Mouse (Mus musculus) spleen, adult 18-20 months (tissue): ENCODE measurements at regions not wholly inside any gene's neighbourhood (a gene's known extent, or its start where the extent isn't known, plus 50 kb on each side); places are given as distances from the start of the nearest gene placed in this dataset.

ENCODE experiments used
- DNase-seq, 2 experiments: peaks; one replicate each; pipeline ENCODE4 v3.0.0; 2022; ENCODE audit warnings: mixed read lengths in 2 of 2

DNA sequence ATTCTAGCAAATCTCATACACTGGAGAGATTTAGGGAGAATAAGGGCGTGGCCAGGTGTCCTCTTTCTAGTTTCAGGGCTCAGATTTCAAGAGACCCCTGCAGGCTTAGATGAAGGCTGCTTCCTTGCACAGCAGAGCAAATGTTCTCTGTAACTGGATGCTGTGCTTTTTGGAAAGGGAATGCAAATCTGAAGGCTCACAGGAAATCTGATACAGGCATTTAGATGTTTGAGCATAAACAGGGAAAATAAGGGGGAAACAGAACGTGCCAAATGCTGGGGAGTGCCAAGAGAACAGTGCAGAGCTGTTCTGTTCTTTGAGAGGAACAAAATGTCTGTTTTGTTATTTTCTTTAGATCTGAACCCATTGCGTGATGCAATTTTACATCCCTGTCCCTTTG, 161.0 kb upstream of the Samsn1 start:
- no peak for DNase-seq

DNA sequence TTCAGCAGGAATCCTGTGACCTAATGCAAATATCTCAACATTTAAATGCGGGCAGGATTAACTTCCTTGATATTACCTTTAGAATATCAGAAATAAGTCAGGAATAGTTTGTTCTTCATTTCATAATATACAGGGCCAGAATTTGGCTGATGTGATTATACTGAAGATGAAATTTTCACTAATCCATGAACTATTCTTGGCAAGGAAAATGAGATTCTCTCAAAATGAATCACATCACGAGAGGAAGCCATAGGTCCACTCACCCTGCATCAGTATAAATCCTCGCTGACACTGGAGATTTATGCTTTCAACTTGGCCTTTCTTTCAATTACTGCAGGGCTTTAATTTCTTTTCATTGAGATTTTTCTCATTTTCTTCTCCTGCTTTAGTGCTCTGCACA, 159.5 kb upstream of the Samsn1 start:
- no peak for DNase-seq

DNA sequence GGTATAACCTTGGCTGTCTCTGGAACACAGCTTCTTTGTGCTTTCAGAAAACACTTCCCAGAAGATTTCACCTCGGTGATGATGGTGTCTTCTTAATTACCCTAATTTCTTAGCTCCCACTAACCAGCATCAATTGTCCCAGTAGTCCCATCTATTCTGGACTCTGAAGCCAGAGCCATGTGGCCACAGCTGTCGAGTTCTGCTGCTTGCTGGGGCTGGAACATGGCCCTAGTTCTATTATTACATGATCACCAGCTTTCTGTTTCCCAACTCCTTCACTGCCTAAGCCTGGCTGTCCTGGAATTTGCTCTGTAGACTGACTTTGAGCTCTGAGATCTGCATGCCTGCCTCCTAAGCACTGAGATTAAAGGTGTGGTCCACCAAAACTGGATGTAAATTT, 145.6 kb upstream of the Samsn1 start:
- no peak for DNase-seq

DNA sequence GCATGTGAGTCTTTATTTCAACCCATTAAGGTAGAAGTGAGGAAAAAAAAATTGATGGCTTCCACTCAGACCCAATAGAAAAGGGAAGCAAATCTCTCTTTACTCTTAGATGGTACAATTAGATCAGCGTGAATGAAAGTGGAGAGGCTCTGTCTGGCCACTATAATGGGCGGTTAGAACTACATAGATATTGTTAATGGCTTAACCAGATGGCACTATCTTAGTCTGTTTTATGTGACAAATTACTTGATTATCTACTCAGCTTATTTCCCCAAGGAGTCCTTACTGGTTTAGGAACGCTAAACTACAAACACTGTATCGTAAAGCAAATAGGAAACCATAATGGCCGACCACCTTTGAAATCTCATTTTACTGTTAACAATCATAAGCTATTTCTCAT, 138.8 kb upstream of the Samsn1 start:
- no peak for DNase-seq

DNA sequence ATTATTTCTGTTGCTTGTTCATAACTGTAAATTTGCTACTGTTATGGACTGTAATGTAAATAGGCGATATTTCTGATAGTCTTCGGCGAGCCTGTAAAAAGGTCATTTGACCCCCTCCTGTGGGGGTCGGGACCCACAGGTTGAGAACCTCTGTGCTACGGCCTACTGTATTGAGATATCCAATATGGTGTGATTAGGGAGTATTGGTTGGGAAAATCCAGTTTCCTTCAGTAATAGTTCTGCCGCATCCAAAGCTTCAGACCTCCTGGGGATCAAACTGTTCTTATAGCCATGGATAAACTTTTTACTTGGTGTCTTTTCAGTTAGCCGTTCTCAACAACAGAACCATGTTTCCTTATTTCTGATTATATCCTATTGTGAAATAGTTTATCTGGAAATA, 136.5 kb upstream of the Samsn1 start:
- DNase-seq: no peak

DNA sequence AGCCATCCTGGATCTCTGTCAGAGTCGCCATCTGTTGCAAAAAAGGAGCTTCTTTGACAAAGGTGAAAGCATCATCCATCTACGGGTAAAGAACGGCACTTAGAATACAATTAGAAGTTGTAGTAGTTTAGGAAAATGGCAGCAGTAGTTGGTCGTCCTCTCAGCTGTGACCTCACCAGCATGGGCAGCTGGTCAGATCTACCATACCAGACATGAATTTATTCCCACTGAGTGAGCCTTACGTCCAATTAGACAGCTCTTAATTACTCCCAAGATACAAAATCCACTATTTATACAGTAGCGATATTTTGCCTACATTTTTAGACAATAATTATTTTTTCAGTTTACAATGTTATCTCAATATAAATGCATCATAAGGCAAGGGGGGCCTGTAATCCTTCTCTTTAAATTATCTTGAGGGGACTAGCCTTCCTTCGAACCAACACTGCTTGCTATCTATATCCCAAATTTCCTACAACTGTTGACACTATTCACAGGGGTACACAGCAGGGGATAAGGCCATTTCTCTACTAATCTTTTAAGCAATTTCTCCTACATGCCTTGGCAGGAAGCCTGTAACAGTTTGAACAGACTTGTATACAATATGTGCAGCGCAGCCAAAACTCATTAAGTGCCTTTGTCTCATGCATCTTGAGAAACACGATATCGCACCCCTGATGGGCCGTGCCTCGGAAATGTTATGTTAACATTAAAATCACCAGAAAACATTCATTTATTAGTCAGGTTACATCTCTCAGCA, 131.9 kb upstream of the Samsn1 start:
- DNase-seq: no peak

DNA sequence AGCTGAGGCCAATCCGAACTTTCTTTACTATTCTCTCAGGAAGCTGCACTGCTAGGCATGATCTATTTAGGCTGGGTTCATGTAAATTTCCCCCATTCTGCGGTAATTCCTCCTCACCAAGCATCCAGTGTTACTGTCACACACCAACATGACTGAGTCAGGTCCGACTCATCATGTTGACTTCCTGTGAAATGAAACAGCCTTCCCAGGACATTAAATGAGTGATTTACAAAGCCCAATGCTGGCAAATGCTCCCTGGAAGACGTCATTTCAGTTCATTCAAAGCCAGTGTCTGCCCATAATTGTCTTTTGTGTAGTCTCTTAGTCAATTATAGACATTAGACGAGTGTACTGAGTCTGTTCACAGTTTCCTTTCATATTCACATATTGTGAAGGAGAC, 127.5 kb upstream of the Samsn1 start:
- DNase-seq: no peak

DNA sequence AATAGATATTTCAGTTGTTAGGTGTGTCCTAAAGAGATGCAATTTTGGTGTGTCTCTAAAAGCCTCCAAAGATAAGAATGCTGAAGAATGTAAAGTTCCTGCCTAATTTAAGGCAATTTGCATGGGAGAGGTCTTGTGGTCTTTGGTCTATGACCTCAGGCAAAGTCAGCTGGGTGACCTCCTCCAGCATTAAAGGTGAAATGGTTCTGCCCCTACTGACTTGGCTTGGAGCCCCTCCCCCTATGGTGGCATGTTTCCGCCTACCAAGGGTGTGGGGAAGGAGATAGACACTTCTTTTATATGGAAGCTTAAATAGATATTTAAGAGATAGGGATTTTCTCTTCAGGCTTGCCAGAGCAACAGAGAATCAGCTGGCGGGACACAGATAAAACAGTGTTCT, 111.8 kb upstream of the Samsn1 start:
- DNase-seq: no peak

DNA sequence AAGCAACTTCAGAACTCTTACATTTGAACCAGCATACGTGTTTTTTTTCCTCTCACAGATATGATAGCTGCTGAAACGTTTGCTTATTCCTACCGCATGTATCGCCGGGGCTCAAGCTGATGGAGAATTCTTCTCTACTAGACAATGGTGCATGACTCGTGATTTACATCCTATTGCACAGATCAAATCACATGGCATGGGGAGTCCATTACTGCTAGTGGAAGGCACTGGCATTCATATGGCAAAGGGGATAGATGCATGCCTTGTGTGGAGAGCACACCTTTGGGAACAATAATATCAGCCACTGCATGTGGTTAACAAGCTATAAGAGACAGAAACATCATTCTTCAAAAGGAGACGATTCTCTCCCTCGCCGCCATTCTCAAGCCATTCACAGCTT, 108.4 kb upstream of the Samsn1 start:
- no peak for DNase-seq

DNA sequence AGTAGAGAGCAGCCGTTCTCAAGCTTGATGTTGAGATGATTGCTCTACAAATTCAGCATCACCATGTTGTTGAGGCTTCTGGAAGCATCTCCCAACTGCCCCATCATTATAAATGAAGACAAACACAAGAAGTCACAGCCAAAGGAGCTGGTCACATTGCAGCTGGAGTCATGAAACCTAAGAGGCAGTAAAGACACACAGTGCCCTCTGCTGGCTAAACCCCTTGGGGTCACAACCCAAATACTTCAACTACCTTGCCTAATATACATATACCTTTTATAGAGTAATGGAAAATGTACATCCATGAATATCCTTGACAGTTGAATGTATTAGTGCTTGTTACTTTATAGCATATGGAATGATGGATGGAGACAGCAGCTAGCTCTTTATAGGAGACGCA, 107.9 kb upstream of the Samsn1 start:
- DNase-seq: peak; percentile 30 to 71

DNA sequence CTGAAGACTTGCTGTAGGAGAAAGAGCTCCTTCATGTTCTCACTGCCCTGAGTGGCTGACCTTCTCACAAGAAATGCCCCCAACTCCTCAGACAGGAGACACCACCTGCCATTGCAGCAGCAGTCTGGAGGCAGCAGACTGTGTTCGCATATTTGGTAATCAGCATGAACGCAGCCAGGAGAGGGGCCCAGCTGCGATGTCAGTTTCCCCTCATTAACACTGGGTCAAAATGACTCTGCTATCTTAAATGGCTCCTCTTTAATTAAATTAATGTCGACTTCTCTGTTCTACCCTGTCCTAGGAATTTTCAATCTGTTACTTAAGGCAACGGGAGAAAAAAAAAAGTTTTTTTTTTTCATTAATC, 100.9 kb upstream of the Samsn1 start:
- DNase-seq: no peak

DNA sequence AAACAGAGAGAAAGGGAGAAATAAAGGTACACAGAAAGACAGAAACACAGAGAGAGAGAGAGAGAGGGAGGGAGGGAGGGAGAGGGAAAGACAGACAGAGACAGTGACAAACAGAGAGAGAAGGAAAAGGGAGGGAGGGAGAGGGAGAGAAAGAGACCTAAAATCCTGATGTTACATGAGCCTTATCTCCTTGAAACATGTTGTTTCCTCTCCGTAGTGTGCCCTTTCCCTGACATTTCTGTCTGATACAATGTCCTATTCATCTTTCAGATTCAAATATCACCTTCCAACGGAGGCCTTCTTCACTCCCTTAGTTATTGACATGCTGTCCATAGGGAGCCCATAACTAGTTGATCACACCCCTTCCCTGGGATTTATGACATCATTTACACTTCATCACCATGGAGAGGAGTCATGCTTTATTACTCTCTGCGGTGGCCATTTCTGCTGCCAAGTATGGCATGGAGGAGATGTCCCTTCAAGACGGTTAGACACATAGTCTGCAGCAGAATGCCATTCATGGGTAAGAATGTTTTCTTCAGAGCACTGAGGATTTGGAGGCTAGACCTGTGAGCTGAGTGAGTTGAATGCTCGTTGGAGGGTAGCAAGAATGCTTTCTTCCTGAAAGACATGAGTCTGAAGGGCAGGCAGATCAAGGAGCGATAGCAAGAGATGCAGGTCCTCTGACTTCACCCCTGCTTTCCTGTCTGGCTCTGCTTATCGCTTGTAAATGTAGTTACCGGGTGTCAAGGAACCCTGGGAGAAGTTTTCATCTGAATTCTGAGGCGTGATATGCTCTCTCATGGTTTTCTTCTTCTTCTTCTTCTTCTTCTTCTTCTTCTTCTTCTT, 100.3 kb upstream of the Samsn1 start:
- no peak for DNase-seq

DNA sequence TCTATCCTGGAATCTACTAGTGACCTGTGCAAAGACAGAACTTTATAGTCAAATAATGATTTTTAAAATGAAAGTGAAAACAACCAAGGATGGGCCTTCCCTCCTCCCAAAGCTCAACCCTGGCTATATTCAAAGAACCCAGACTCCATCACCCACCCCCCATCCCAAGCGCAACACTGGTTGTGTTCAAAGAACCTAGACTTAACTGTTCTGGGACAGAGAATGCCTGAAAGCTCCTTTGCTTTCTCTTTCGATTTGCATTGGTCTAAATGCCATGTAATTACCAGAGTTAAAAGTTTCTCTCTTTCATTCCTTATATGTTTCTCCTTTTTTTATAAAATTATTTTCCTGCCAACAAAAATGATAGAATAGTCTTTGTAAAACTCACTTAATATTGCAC, 98.6 kb upstream of the Samsn1 start:
- no peak for DNase-seq

DNA sequence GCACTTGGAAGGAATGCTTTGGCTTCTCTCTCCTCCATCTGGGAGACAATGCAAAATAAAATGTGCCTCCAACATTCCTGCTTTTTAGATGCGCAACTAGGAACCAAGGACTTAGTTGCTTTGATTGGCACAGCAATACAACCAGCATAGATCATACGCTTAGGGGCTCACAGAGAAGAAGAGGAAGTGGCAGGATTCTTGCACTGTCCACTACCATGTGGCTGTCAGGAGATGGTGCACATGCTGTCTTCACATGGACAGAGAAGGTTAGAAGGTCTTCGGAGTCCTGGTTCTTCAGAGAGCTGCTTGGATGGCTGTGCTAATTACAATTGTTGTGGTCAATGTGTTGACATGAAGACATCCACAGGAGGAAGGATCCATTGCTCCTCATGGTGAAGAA, 88.3 kb upstream of the Samsn1 start:
- no peak for DNase-seq

DNA sequence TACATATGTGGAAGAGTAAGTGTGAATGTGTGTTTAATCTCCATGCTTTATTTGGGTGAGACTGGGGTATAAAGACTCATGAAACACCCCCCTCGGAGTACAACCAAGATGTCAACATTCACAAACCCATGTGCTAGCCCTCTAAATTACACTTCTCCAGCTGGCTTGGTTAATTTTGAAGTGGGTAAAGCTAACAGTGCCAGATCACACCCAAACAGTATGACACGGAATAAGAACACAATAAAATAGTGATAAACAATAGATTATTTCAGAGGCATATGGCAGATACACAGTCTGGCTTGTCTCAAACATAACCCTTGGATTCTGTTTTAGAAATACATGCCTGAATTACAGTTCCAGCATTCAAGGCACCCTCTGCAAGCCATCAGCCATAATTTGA, 86.4 kb upstream of the Samsn1 start:
- no peak for DNase-seq

DNA sequence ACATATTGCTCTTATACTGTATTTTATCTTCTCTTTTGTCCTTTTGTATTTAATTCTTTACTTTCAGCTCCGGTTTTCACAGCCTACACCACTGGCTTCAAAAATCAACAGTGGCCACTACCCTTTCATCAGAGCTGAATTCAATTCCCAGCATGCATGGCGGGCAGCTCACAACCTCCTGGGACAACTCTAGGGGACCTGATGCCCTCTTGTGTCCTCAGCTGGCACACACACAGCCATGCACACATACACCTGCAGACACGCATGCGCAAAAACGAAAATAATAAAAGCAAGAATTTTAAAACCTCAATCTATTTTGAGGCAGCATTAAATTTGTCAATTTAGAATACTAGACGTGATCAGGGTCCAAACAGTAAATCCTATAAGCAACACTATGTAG, 82.6 kb upstream of the Samsn1 start:
- DNase-seq: no peak

DNA sequence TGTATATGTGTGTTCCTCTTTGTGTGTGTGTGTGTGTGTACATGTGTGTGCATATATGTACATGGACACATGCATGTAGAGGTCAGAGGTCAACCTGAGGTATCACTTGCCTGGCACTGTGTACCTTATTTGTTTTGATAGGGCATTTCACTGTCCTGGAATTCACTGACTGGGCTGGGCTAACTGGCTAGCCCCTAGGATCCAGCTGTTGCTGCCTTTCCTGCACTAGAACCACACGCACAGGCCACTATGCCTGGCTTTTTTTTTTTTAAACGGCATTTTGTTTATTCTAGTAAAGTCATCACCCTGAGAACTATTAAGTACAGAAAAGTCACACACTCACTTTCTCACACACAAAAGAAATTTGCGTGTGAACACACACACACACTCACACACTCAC, 79.7 kb upstream of the Samsn1 start:
- DNase-seq: no peak

DNA sequence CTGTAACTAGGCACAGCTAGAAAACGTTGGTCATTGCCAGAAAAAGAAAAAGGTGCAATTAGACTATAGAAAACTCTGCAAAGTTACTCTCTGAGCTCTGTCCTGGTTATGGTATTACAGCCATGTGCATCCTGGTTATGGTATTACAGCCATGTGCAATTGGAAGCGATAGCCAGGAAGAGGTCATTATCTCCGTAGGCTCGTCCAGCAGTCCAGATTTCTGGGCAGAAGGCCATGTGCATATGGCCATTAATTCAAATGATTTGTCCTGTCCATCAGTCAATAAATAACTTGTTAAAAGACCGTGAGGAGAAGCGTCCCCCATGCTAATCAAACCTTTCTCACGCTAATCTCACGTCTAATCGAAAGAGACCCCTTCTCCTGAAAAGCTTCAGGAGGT, 75.7 kb upstream of the Samsn1 start:
- no peak for DNase-seq

DNA sequence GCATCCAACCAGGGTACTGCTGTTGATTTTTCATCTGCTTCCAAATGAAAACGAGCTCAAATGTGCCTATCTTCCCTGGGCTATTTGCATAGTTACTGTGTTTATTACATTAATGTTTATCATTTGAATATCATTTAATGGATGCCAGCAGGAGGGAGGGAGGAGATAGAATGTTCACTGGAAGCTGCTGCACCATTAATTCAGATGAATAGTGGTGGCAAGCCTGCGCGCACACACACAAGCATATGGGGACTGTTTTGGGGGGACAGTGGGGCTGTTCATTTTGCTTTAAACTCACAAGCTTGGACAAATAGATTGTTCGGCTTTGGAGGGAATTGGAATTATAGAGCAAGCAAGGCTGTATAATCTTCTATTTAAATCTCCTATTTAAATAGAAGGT, 74.3 kb upstream of the Samsn1 start:
- DNase-seq: no peak

DNA sequence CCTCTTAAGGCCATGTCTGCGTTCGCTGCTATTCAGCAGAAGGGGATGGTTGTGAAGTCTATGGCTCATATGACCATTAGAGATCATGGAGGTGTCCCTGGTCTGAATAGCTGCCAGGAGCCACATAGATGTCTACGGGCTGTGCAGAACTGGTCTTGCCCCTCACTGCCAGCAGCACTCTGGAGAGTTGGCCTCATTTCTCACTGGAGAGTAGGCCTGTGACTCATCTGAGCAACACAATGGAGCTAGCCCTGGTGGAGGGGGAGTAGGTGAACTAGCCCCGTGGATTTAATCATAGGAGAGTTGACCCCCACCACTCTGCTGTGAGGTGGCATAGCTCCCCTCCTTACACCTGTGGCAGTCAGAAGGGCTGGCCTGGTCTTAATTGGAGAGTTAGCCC, 63.3 kb upstream of the Samsn1 start:
- DNase-seq: no peak

DNA sequence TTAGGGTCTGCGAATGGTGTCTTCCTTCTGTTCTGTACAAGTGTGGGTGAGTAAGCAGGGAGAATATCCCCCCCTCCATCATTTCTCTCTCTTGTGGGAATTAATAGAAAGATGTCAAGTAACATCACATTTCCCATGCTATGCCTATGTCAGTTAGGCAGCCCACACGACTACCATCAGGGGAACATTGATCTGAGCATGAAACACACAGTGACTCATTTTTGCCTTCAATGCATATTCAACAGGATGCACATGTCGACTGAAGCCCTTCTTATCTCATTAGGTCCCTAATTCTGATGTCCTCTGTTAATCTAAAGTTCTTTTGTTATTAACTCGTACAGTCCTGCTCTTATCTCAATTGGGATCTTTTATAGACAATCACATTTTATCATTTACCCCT, 60.4 kb upstream of the Samsn1 start:
- DNase-seq: no peak

DNA sequence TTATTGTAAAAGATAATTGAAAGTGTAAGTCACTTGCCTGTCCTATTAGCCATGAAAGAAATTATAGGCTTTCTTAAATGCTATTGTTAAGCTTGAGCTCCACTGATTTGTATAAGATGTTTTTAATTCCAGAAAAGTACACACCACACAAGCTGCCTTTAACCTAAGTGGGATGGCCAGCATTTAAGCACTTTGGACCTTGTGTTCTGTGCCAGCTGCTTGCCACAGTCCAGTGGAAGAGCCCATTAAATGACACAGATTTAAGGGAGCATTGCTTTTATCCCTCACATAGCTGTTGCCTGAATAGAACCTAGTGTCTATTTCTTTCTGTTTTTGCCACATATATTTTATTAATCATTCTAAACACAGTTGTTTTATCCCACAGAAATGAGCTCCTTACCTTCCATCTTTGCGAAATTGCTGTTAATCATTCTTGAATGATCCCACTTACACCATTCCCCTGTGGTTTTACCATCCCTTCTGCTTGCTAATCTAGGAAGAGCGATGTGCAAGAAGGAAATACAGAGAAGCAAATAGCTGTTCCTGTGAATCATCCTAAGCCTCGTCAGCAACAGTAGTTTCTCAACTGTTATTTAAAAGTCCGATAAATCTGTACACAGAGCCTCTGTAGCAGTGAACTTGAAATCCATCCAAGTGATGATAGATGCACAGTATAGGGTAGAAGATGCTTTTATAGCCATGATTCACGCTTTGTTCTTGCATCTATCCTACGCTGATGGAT, 57.9 kb upstream of the Samsn1 start:
- no peak for DNase-seq

DNA sequence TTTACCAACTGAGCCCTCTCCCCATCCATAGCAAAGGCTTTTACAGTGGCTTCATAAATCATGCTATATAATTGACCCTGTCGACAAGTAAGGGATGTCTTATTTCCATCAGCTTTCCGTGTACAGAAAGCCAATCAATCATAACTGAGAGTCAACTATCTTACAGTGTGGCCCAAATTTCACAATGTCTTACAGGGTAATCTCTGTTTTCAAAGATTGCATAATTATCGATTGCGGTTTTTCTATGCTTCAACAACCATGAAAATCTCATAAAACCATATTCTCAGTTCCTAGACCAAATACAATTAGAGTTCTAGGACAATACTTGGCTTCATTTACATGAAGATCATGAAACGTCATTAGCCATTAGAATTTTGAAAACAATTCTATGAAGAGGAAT, 56.1 kb upstream of the Samsn1 start:
- DNase-seq: no peak

DNA sequence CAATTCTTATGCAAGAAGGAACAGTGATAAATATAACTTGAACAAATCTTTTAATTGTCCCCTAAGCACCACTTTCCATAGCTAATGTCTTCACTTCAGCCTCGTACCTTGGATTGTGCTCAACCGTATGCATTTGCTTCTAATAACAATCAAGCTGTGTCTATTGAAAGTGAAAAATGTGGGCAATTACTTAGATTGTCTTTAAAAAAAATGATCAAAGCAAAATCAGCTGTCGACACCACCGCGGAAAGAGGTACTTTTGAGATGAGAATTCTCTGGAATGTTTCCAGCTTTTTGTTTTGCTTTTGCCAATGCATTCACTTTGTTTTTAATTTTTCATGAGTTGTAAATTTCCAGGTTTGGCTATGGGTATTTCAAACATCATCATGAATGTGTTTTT, 54.1 kb upstream of the Samsn1 start:
- no peak for DNase-seq
